Mouse (Mus musculus) bone marrow, adult 2 months (tissue): Measurements from ENCODE around the gene Mrpl27.

Source experiments
- CTCF ChIP-seq: fragments of 200-500 bp; IDR thresholded peaks from 2 replicates; pipeline ENCODE4 v1.5.1; 2011; ENCODE audit warnings: low read length, control low read depth; ENCODE audit not compliant: control insufficient read depth, insufficient read depth
- POLR2A ChIP-seq: fragments of 200-500 bp; IDR thresholded peaks from 2 replicates; pipeline ENCODE4 v1.6.1; 2011; ENCODE audit warnings: low read depth, mild to moderate bottlenecking, control low read depth, low read length, borderline replicate concordance; ENCODE audit not compliant: control insufficient read depth

GRCm38 (mm10) chr11:94704472-94704871 lies 50.9 kb downstream of the Mrpl27 start, which contains the start of gene Gm11541:
- TF ChIP-seq POLR2A (no peak), CTCF (no peak)
